Mouse (Mus musculus): ENCODE measurements around the gene Gphb5. TPM values are rescaled to one million over a fixed set of nuclear protein-coding genes. Genes with fewer than 3 reads are reported as not detected.
"Not testable (repeated sequence)": the region's sequence is repeated elsewhere in the genome, so short reads cannot be mapped to it uniquely, and the experiment has no call there.

The Gphb5 gene
- not detected for total RNA-seq (2021)
- long read RNA-seq, experiment 1, result 0 reads
- long read RNA-seq, experiment 2, result 0 reads

DNA sequence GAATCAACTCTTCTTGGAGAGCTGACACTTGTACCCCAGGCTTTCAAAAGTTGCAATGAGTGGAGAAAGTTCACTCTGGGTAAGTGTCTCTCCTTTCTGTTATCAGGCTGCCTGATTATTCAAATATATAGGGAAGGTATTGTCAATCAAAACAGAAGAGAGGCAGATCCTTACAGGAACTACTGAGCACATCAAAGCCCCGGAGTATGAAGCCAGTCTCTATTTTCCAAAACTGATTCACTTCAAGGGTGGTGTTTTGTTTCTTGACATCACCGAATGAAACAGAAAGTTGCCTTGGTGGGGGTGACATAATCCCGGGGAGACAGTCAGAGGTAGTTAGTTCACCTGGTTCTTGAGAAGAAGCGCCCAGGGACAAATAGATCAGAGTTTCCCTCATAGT, at the start of gene Gphb5:
TSS of gene Gphb5 (minus strand) at position 101 of the 400 bp plus-strand sequence.
- no peak for DNase-seq (ENCODE audit: low spot score in 2 of 2)

GRCm38 (mm10) chr12:75466206-75466605, 49.6 kb upstream of the Gphb5 start:
- DNase-seq (ENCODE audit: low spot score in 2 of 2), result no peak

DNA sequence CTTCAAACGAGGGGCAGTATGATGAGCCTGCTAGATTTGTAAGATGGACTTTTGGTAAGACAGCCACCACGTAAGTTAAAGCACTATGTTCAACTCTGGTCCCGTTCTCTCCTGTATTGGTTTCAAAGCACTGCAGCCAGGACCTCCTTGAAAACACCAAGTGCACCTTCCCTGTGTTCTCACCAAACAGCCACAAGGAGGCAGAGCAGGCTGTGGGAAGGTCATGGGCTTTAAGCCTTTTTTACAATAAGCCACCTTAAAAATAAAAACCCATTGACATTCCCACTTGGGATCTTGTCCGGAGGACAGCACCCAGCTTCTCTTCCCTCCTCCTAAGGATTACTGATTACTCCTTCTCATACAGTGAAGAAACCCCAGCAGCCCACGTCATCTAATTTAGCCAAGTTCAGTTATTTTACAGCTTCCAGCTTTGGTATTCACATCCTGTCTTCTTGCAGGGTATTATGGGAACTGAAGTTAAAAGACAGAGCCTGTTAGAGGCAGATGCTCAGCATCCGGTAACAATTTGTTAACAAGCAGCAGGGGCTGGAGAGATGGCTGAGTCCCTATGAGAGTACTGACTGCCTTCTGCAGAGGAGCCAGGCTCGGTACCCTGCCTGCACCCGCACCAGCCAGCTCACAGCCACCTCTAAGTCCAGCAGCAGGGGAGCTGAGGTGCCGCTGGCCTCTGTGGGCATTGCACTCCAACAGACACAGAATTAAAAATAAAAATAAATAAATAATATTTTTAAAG, 47.6 kb upstream of the Gphb5 start:
- no peak for DNase-seq (ENCODE audit: low spot score in 2 of 2)

DNA sequence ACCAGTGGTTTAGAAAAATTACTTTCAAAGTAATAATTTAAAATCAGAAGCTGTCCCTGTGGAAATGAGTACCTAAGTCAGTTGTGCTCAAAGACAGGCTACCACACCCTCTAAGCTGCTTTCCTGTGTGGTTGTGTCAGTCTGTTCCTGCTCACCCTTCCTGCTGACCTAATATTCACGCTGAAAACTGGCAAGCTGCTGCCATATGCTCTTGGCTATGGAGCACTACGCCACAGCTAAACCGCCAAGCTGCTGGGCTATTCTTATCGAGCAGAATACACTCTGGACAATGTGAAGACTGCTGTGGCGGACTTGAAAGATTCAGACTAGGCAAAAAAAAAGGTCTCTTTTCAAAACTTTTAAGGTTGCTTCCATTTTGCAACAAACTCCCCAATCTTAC, 44.0 kb upstream of the Gphb5 start:
- no peak for DNase-seq (ENCODE audit: low spot score in 2 of 2)

- DNase-seq (ENCODE audit: low spot score in 2 of 2), result no peak
Observed at GRCm38 (mm10) chr12:75459656-75460055, 43.1 kb upstream of the Gphb5 start.

DNA sequence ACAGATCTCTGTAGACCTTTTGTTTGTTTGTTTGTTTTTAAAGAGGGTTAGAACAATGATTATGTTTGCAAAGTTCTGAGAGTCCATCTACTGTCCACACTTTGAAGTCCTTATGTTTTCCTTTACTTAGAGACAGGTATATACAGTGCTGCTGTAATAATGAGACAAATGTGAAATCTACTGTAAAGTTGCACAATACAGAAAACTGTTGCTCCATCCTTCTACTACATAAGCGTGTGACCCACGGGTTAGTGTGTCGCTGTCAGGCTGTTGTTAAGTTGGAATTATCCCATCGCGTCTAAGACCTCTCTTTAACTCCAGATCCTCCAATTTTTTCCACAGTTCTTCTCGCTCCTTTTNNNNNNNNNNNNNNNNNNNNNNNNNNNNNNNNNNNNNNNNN, 36.9 kb upstream of the Gphb5 start:
- no peak for DNase-seq (ENCODE audit: low spot score in 2 of 2)

DNA sequence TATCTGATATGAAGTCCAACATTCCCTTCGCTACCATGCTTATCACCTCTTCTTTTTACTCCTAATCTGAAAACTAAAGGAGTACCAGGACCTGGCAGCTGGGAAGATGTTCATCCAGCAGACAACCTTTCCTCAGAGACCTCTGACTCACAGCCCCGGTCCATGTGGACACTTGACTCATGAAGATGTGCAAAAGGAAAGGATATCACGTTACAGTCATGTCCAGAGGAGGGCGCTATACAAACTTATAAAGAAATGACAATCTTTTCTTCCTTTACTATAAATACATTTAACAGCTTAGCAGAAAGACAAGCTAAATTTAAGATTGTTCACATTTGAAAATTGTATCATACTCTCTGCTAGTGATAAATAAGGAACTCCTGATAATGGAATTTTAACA, 36.4 kb upstream of the Gphb5 start:
- no peak for DNase-seq (ENCODE audit: low spot score in 2 of 2)

DNA sequence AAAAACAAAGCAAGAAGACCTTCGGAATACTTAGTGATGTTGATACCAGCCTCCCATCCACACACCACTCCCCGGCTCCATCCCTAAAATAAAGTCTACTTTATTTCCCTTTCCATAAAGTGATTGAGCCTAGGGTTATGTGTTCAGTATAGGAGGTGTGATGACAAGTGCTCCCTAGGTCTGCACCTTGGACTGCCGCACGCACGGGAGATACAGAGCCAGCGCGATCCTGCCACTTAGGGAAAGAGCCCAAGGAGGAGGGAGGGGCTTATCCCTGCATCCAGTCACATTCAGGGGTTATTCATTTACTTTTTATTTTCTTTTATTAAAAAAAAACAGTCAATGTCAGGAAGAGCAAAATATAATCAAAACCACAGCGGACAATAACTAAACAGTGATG, 34.0 kb upstream of the Gphb5 start:
- no peak for DNase-seq (ENCODE audit: low spot score in 2 of 2)

DNA sequence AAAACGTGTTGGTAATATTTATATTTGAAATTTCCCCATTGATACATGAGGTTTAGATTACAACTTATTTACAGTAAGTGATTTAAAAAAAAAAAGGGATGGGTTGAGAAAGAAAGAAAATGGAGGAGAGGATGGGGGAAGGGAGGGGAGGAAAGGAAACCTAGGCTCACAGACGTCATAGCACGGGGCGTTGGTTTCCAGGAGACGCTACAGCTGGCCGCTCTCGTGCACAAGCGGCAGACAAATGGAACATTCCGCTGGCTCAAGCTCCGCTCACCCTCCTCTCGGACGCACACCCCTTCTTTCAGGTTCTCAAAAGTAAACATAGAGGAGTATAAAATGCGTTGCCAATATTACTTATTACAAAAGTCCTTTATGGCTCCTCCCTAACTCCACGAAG, 33.4 kb upstream of the Gphb5 start:
- no peak for DNase-seq (ENCODE audit: low spot score in 2 of 2)

- DNase-seq (ENCODE audit: low spot score in 2 of 2), result no peak
Observed at GRCm38 (mm10) chr12:75449475-75449966, 32.9 kb upstream of the Gphb5 start.

GRCm38 (mm10) chr12:75448921-75449320, 32.3 kb upstream of the Gphb5 start:
- no peak for DNase-seq (ENCODE audit: low spot score in 2 of 2)

- DNase-seq (ENCODE audit: low spot score in 2 of 2), result no peak
Observed at GRCm38 (mm10) chr12:75446245-75446644, 29.7 kb upstream of the Gphb5 start.

DNA sequence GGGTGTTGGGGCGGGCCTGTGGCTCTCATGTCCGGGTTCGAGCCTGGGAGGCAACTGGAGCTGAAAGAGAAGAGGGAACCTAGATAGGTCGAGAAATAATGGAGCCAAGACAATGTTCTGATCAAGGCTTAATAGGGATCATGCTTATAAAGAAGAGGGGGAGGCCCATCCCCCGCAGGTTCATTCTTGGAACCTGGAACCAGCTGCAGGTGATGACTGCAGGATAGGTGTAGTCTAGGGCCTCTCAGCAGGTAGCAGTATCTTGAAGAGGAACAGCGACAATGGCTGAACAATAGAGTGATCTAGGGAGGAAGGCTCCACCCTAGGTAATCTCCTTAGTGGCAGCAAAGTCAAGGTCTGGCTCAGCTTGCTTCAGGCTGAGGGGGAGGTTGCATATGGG, 15.8 kb upstream of the Gphb5 start:
- not testable (repeated sequence) for DNase-seq (ENCODE audit: low spot score in 2 of 2)

GRCm38 (mm10) chr12:75429685-75430396, 13.3 kb upstream of the Gphb5 start:
- DNase-seq (ENCODE audit: low spot score in 2 of 2), result no peak

- DNase-seq (ENCODE audit: low spot score in 2 of 2), result no peak
Observed at GRCm38 (mm10) chr12:75428719-75429118, 12.1 kb upstream of the Gphb5 start.

- DNase-seq (ENCODE audit: low spot score in 2 of 2), result no peak
Observed at GRCm38 (mm10) chr12:75425882-75426281, 9.3 kb upstream of the Gphb5 start.

DNA sequence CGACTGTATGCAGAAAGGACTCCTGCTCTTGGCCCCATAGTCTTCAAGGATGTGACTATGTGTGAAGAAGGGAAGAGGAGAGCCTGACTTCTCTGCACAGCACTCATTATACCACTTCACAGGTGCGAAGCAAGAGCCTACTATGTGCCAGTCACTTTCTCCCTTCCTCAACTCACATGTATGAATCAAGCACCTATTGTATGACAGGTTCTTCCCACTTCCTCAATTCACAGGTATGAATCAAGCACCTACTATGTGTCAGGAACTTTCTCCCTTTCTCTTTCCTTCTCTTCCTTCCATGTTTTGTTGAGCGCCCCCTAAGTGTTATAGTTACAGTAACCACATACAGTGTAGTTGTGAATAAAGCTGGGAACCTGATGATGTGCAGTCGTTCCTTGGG, 8.2 kb upstream of the Gphb5 start:
- DNase-seq (ENCODE audit: low spot score in 2 of 2), result no peak

DNA sequence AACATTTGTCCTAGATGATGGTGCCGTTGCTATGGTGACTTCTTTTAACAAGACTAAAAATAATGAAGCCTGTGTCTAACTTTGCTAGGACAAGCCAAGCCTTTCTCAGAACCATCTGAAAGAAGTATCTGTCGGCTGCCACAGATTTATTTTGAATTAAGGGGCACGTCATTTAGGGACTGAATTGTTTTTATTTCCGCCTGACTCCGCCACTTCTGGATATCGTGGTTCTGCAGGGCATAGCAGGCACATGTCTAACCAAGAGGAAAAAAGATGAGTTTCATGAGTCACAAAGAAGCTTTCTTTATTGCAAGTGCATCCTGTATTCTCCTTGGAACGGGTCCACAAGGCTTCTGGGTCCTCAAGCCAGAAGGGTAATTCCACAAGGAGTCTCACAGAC, 7.8 kb upstream of the Gphb5 start:
- DNase-seq (ENCODE audit: low spot score in 2 of 2), result no peak

GRCm38 (mm10) chr12:75414991-75415390, 1.6 kb downstream of the Gphb5 start:
- no peak for DNase-seq (ENCODE audit: low spot score in 2 of 2)

DNA sequence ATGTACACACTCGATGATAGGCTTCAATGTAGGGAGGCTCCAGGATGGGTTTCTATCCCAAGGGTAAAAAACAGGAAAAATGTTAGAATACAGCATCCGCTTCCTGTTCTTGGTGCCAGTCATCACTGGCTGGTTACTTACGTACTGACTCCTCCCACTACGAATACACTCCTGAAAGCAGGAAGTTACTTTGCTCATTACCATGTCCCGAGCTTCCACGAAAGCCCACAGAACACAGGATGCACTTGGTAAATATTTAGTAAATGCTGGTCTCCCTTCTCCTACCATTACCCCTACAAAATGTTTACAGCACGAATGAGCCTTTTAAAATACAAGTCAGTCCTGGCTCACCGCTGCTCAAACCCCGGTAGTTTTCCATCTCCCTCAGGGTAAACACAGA, 3.6 kb downstream of the Gphb5 start:
- no peak for DNase-seq (ENCODE audit: low spot score in 2 of 2)

DNA sequence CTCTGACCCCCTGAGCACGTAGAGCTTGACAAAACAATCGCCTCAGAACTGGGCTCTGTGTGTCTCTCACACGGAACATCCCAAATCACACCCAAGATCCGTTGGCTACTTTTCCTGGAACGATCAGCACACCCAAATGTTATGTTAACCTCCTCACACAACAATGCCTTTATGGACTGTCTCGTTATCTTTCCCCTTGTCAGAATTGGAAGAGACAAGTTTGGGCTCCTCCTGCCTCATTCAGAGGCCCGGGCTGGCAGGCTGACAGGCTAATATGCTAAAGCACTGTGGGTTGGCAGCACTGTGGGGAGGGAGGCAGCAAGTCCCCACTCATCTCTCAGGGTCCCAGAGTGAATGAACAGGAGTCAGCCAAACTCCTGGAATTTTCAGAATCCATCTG, 19.5 kb downstream of the Gphb5 start:
- DNase-seq (ENCODE audit: low spot score in 2 of 2), result no peak

- DNase-seq (ENCODE audit: low spot score in 2 of 2), result no peak
Observed at GRCm38 (mm10) chr12:75396616-75397015, 20.0 kb downstream of the Gphb5 start.
